In genomic region chr11:58638176-58638701, GRCm38 (mm10) we compare ENCODE assay signal across 24 mouse cellular contexts. TPM values are rescaled to one million over a fixed set of nuclear protein-coding genes. Genes with fewer than 3 reads are reported as not detected.
A peak's percentile ranks its signal among the peaks of the same experiment; 100 is the strongest.
DNase-seq lines count a peak whose midpoint lies in the region; ATAC-seq and TF ChIP-seq lines count a peak whose summit lies in the region.
"Had no signal": no experiment of that assay in that cellular context is flagged by ENCODE, and none has a peak within 500 bp of the region (broad histone marks: within the 10 kb centered on the region; RNA-seq: fewer than 3 reads in every experiment).

No protein-coding gene starts in this region.

- no peak overlapping the region for H3K4me3 ChIP-seq in stomach, postnatal 0 days (ENCODE audit: low read depth, low read length)
- H3K4me3 ChIP-seq in midbrain, embryonic 11.5 days (ENCODE audit: low read depth, low read length), result no peak overlapping the region
- H3K4me3 ChIP-seq: limb, embryonic 13.5 days had no signal

- TF ChIP-seq EP300 in stomach, postnatal 0 days (optimal IDR thresholded peaks at IDR 0.05), result no peak

- intact Hi-C loops in heart, postnatal 14 days (cut with DNase I), result loop anchor here (5.0 kb wide), 2 partner anchors 336 to 401 kb away; no protein-coding TSS in a partner anchor
- intact Hi-C loops in heart, postnatal 25 days (cut with DNase I), result loop anchor here (5.0 kb wide), 2 partner anchors 136 to 401 kb away; partner anchors contain the start of gene Olfr331

- H3K4me2 ChIP-seq in stomach, postnatal 0 days (replicated peaks; ENCODE audit: low read depth), result no peak overlapping the region
- no peak overlapping the region for H3K4me2 ChIP-seq in midbrain, embryonic 11.5 days
- H3K4me2 ChIP-seq: limb, embryonic 13.5 days had no signal

- DNase-seq in heart, postnatal 14 days, result peak; percentile 9 to 25
- no peak for DNase-seq in heart, postnatal 25 days (ENCODE audit: low spot score)
- DNase-seq in urinary bladder, postnatal 14 days (ENCODE audit: low spot score), result peak; percentile 73
- DNase-seq in urinary bladder, adult 2 months (ENCODE audit: low spot score), result no peak
- DNase-seq in adrenal gland, postnatal 14 days, result peak; percentile 58
- peak; percentile 74 for DNase-seq in stomach, postnatal 0 days (ENCODE audit: low spot score)
- DNase-seq in midbrain, embryonic 11.5 days (ENCODE audit: low spot score, missing footprints), result no peak
- DNase-seq in cerebellum, adult 9-11 months, result no peak
- DNase-seq: cerebellum, adult 8-10 months; embryo, embryonic 11 days; kidney, adult 9 months; lung, adult 2 months; thymus, postnatal 4 days had no signal

- no peak overlapping the region for H3K9ac ChIP-seq in stomach, postnatal 0 days (ENCODE audit: low read length)
- H3K9ac ChIP-seq in midbrain, embryonic 11.5 days (ENCODE audit: low read length), result no peak overlapping the region
- H3K9ac ChIP-seq: limb, embryonic 13.5 days had no signal

- no peaks in the 10 kb centered on the region; the same call in 1 of the 2 replicates for H3K27me3 ChIP-seq in stomach, postnatal 0 days (ENCODE audit: control insufficient read depth, insufficient read depth, low read length)
- peaks cover 3% of the 10 kb centered on the region; the same call in 1 of the 2 replicates for H3K27me3 ChIP-seq in midbrain, embryonic 11.5 days (ENCODE audit: control insufficient read depth, insufficient read depth, low read length)

- WGBS in stomach, postnatal 0 days, result 31% methylated on average over 7 of the region's 7 CpGs
- 72% methylated on average over 7 of the region's 7 CpGs for WGBS in midbrain, embryonic 11.5 days

- 0 out of 2 replicates have a peak overlapping the region, but pooled peaks have one; percentile 18 for H3K27ac ChIP-seq in stomach, postnatal 0 days (replicated peaks)
- no peak overlapping the region for H3K27ac ChIP-seq in midbrain, embryonic 11.5 days (ENCODE audit: low read depth, low read length)
- H3K27ac ChIP-seq: limb, embryonic 13.5 days had no signal

- H3K9me3 ChIP-seq in stomach, postnatal 0 days (ENCODE audit: control insufficient read depth, low read length), result no peaks in the 10 kb centered on the region
- H3K9me3 ChIP-seq in midbrain, embryonic 11.5 days (ENCODE audit: control insufficient read depth, low read length), result no peaks in the 10 kb centered on the region
- H3K9me3 ChIP-seq: limb, embryonic 13.5 days had no signal

- no peak for TF ChIP-seq CTCF in stomach, postnatal 0 days (IDR thresholded peaks at IDR 0.05; ENCODE audit: low read depth)

- 0 out of 2 replicates have a peak, but pooled peaks cover 2% of the 10 kb centered on the region for H3K4me1 ChIP-seq in stomach, postnatal 0 days (replicated peaks; ENCODE audit: control insufficient read depth, insufficient read depth)
- H3K4me1 ChIP-seq in midbrain, embryonic 11.5 days (ENCODE audit: control insufficient read depth, insufficient read depth, low read length), result peaks cover 5% of the 10 kb centered on the region

- H3K36me3 ChIP-seq in stomach, postnatal 0 days (ENCODE audit: control insufficient read depth, insufficient read depth, low read length), result no peaks in the 10 kb centered on the region
- H3K36me3 ChIP-seq in midbrain, embryonic 11.5 days (ENCODE audit: control insufficient read depth, insufficient read depth, low read length), result no peaks in the 10 kb centered on the region
- H3K36me3 ChIP-seq: limb, embryonic 13.5 days had no signal

- ATAC-seq in stomach, postnatal 0 days (ENCODE audit: low FRiP score, low TSS enrichment), result peak; percentile 43
- no peak for ATAC-seq in midbrain, embryonic 11.5 days (ENCODE audit: low FRiP score)
- ATAC-seq: CD4-positive, CD25-positive, alpha-beta regulatory T cell, adult 4 months; forebrain, embryonic 14.5 days; inflammation-experienced regulatory T-cells, adult 6 months had no signal

RNA-seq across cellular contexts. Expression of gene Trim58, which starts 2.0 kb away (rescaled TPM):
- total RNA-seq in heart, postnatal 14 days (2021), result under 1 TPM in 1 of 2 experiments, not detected in 1; 0.17 TPM
- under 1 TPM in 1 of 2 experiments, not detected in 1; 0.10 TPM for total RNA-seq in heart, postnatal 25 days (2021)
- not detected in 2 replicates for polyA plus RNA-seq in urinary bladder, adult 2 months (2012; rRNA removed)
- total RNA-seq in adrenal gland, postnatal 14 days (2021), result 0.49 and 1.3 TPM in 2 replicates
- polyA plus RNA-seq in stomach, postnatal 0 days (2015; fragmentation: Nextera tagmentation; extraction: Ambion mirVana), result 1.5 and 1.9 TPM in 2 replicates
- 0.10 and 0.63 TPM in 2 replicates for polyA plus RNA-seq in midbrain, embryonic 11.5 days (2014; fragmentation: Nextera tagmentation; extraction: Ambion mirVana)
- polyA plus RNA-seq: CD4-positive, CD25-positive, alpha-beta regulatory T cell, adult 4 months; forebrain, embryonic 14.5 days; heart, embryonic 14.5 days; inflammation-experienced regulatory T-cells, adult 6 months; testis, adult 2 months had no signal

RNA-seq across cellular contexts. Expression of gene Olfr323, which starts 7.9 kb away (rescaled TPM):
- total RNA-seq in heart, postnatal 14 days (2021), result not detected
- not detected for total RNA-seq in heart, postnatal 25 days (2021)
- not detected in 2 replicates for polyA plus RNA-seq in urinary bladder, adult 2 months (2012; rRNA removed)
- total RNA-seq in adrenal gland, postnatal 14 days (2021), result not detected in 2 replicates
- 0.29 and 0.46 TPM in 2 replicates for polyA plus RNA-seq in stomach, postnatal 0 days (2015; fragmentation: Nextera tagmentation; extraction: Ambion mirVana)
- polyA plus RNA-seq in midbrain, embryonic 11.5 days (2014; fragmentation: Nextera tagmentation; extraction: Ambion mirVana), result not detected in 2 replicates
- total RNA-seq: left cerebral cortex, adult 18-20 months; MEL had no signal
- polyA plus RNA-seq: CD4-positive, CD25-positive, alpha-beta regulatory T cell, adult 4 months; forebrain, embryonic 14.5 days; heart, embryonic 14.5 days; hindbrain, embryonic 11.5 days; inflammation-experienced regulatory T-cells, adult 6 months; limb, embryonic 13.5 days; lung, adult 2 months; midbrain, postnatal 0 days; neural tube, embryonic 11.5 days had no signal

RNA-seq across cellular contexts. Expression of gene Olfr322, which starts 20.3 kb away (rescaled TPM):
- not detected for total RNA-seq in heart, postnatal 14 days (2021)
- not detected for total RNA-seq in heart, postnatal 25 days (2021)
- not detected in 2 replicates for polyA plus RNA-seq in urinary bladder, adult 2 months (2012; rRNA removed)
- total RNA-seq in adrenal gland, postnatal 14 days (2021), result not detected in 2 replicates
- polyA plus RNA-seq in stomach, postnatal 0 days (2015; fragmentation: Nextera tagmentation; extraction: Ambion mirVana), result not detected in 2 replicates
- polyA plus RNA-seq in midbrain, embryonic 11.5 days (2014; fragmentation: Nextera tagmentation; extraction: Ambion mirVana), result 0.07 TPM in 1 of 2 replicates, not detected in the other
- total RNA-seq: left cerebral cortex, adult 18-20 months; MEL; midbrain, postnatal 0 days had no signal
- polyA plus RNA-seq: CD4-positive, CD25-positive, alpha-beta regulatory T cell, adult 4 months; forebrain, embryonic 14.5 days; heart, embryonic 14.5 days; hindbrain, embryonic 11.5 days; inflammation-experienced regulatory T-cells, adult 6 months; limb, embryonic 13.5 days; lung, adult 2 months; midbrain, postnatal 0 days; neural tube, embryonic 11.5 days; testis, adult 2 months had no signal

RNA-seq across cellular contexts. Expression of gene 2210407C18Rik, which starts 22.4 kb away (rescaled TPM):
- total RNA-seq in heart, postnatal 14 days (2021), result 10 to 100 TPM in 1 of 2 experiments, 1 to 10 TPM in 1; 7.4 to 10.7 TPM
- 10 to 100 TPM in 1 of 2 experiments, 1 to 10 TPM in 1; 8.1 to 18.7 TPM for total RNA-seq in heart, postnatal 25 days (2021)
- polyA plus RNA-seq in urinary bladder, adult 2 months (2012; rRNA removed), result not detected in 2 replicates
- total RNA-seq in adrenal gland, postnatal 14 days (2021), result not detected in 2 replicates
- 1,000 and 1,066 TPM in 2 replicates for polyA plus RNA-seq in stomach, postnatal 0 days (2015; fragmentation: Nextera tagmentation; extraction: Ambion mirVana)
- not detected in 2 replicates for polyA plus RNA-seq in midbrain, embryonic 11.5 days (2014; fragmentation: Nextera tagmentation; extraction: Ambion mirVana)
- total RNA-seq: left cerebral cortex, adult 18-20 months; MEL; midbrain, postnatal 0 days had no signal
- polyA plus RNA-seq: CD4-positive, CD25-positive, alpha-beta regulatory T cell, adult 4 months; forebrain, embryonic 14.5 days; heart, embryonic 14.5 days; hindbrain, embryonic 11.5 days; inflammation-experienced regulatory T-cells, adult 6 months; limb, embryonic 13.5 days; lung, adult 2 months; midbrain, postnatal 0 days; neural tube, embryonic 11.5 days; testis, adult 2 months had no signal

RNA-seq across cellular contexts. Expression of gene Olfr320, which starts 42.7 kb away (rescaled TPM):
- not detected for total RNA-seq in heart, postnatal 14 days (2021)
- total RNA-seq in heart, postnatal 25 days (2021), result not detected
- polyA plus RNA-seq in urinary bladder, adult 2 months (2012; rRNA removed), result not detected in 2 replicates
- not detected in 2 replicates for total RNA-seq in adrenal gland, postnatal 14 days (2021)
- not detected in 2 replicates for polyA plus RNA-seq in stomach, postnatal 0 days (2015; fragmentation: Nextera tagmentation; extraction: Ambion mirVana)
- polyA plus RNA-seq in midbrain, embryonic 11.5 days (2014; fragmentation: Nextera tagmentation; extraction: Ambion mirVana), result not detected in 2 replicates
- total RNA-seq: left cerebral cortex, adult 18-20 months; MEL; midbrain, postnatal 0 days had no signal
- polyA plus RNA-seq: CD4-positive, CD25-positive, alpha-beta regulatory T cell, adult 4 months; forebrain, embryonic 14.5 days; heart, embryonic 14.5 days; hindbrain, embryonic 11.5 days; inflammation-experienced regulatory T-cells, adult 6 months; limb, embryonic 13.5 days; lung, adult 2 months; midbrain, postnatal 0 days; neural tube, embryonic 11.5 days; testis, adult 2 months had no signal

Comparison
In these comparisons a context has a peak if more than half of its experiments do, and no peak if none do; other contexts are left out.
1. DNase-seq: peak in heart, postnatal 14 days (2 of 2), urinary bladder, postnatal 14 days (single experiment), adrenal gland, postnatal 14 days (single experiment) and stomach, postnatal 0 days (single experiment); none in heart, postnatal 25 days (single experiment), urinary bladder, adult 2 months (single experiment), midbrain, embryonic 11.5 days (single experiment) and cerebellum, adult 9-11 months (single experiment).